In the genomic region with DNA sequence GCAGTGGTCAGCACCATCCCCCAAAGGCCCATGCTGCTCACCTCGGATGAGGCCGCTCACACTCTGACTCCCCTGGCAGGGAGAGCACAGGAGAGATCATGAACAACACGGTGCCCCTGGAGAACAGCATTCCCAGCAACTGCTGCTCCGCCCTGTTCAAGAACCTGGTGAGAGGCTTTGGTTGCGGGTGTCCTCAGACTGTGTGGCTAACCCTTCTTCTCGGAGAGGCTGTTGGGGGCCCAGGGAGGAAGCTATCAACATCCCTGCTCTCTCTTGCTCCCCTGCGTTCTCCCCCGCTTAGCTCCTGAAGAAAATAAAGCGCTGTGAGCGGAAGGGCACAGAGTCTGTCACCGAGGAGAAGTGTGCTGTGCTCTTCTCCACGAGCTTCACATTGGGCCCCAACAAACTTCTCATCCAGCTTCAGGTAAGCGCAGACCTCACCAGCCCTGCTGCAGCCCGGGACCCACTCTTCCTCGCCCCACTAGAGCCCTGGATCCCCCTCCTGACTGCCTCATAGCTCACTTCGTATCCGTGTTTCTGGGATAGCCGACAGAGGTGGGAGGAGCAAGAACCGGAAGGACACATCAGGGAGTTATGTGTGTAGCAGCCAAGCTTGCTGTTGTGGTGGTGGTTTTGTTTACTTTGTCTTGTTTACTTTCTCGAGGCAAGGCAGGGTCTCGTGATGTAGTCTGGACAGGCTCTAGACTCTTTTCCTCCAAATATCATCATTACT, we compare ENCODE assay signal across 13 mouse cellular contexts. TPM values are rescaled to one million over a fixed set of nuclear protein-coding genes. Genes with fewer than 3 reads are reported as not detected.
DNase-seq lines count a peak whose midpoint lies in the region; ATAC-seq and TF ChIP-seq lines count a peak whose summit lies in the region.
"Had no signal": no experiment of that assay in that cellular context is flagged by ENCODE, and none has a peak within 500 bp of the region (broad histone marks: within the 10 kb centered on the region; RNA-seq: fewer than 3 reads in every experiment).

No protein-coding gene starts in this region.

- peak; percentile 58 for ATAC-seq in lung, postnatal 0 days
- ATAC-seq in limb, embryonic 11.5 days (ENCODE audit: insufficient number of reproducible peaks, low FRiP score, low TSS enrichment, low read depth) = no peak
- ATAC-seq in stomach, embryonic 15.5 days (ENCODE audit: insufficient read depth, low FRiP score, low read depth) = no peak
- ATAC-seq in megakaryocyte progenitor cell, adult 5-6 weeks (replicated peaks; ENCODE audit: poor library complexity) = no peak

- no peak for TF ChIP-seq CTCF in heart, adult 2 months (IDR thresholded peaks at IDR 0.05)
- no peak for TF ChIP-seq CTCF in lung, postnatal 0 days (IDR thresholded peaks at IDR 0.05)

- no peak for TF ChIP-seq EP300 in heart, adult 2 months (IDR thresholded peaks at IDR 0.05; ENCODE audit: insufficient read depth, low read depth, low read length)
- no peak for TF ChIP-seq EP300 in lung, postnatal 0 days (IDR thresholded peaks at IDR 0.05)

- H3K27me3 ChIP-seq in heart, adult 2 months (ENCODE audit: control insufficient read depth, insufficient read depth, low read length) = no peaks in the 10 kb centered on the region
- no peaks in the 10 kb centered on the region for H3K27me3 ChIP-seq in lung, postnatal 0 days (replicated peaks; ENCODE audit: insufficient read depth, low read length)
- no peaks in the 10 kb centered on the region for H3K27me3 ChIP-seq in limb, embryonic 11.5 days (ENCODE audit: control insufficient read depth, insufficient read depth, low read length)
- H3K27me3 ChIP-seq in stomach, embryonic 15.5 days (replicated peaks) = no peaks in the 10 kb centered on the region

- no peaks in the 10 kb centered on the region for H3K79me2 ChIP-seq in heart, adult 2 months (replicated peaks; ENCODE audit: control insufficient read depth, insufficient read depth, low read length)

- intact Hi-C loops in heart, adult 2 months (cut with DNase I) = no loop called here

- no peaks in the 10 kb centered on the region for H3K9me3 ChIP-seq in lung, postnatal 0 days (ENCODE audit: low read length)
- no peaks in the 10 kb centered on the region for H3K9me3 ChIP-seq in limb, embryonic 11.5 days (ENCODE audit: control insufficient read depth, low read length)
- no peaks in the 10 kb centered on the region for H3K9me3 ChIP-seq in stomach, embryonic 15.5 days

- H3K4me1 ChIP-seq in heart, adult 2 months (ENCODE audit: control insufficient read depth, insufficient read depth, low read length) = no peaks in the 10 kb centered on the region
- no peaks in the 10 kb centered on the region for H3K4me1 ChIP-seq in lung, postnatal 0 days (ENCODE audit: insufficient read depth, low read depth, low read length)
- H3K4me1 ChIP-seq in limb, embryonic 11.5 days (ENCODE audit: control insufficient read depth, insufficient read depth, low read length) = no peaks in the 10 kb centered on the region
- no peaks in the 10 kb centered on the region; the same call in 1 of the 2 replicates for H3K4me1 ChIP-seq in stomach, embryonic 15.5 days

- H3K4me3 ChIP-seq in heart, adult 2 months = no peak overlapping the region
- no peak overlapping the region for H3K4me3 ChIP-seq in lung, postnatal 0 days (ENCODE audit: low read depth, low read length)
- H3K4me3 ChIP-seq in limb, embryonic 11.5 days (ENCODE audit: low read depth, low read length) = no peak overlapping the region
- no peak overlapping the region for H3K4me3 ChIP-seq in stomach, embryonic 15.5 days (replicated peaks)

- WGBS in heart, adult 2 months = 59% methylated on average over 21 of the region's 21 CpGs
- 36% methylated on average over 21 of the region's 21 CpGs for WGBS in lung, postnatal 0 days
- 52% methylated on average over 21 of the region's 21 CpGs for WGBS in limb, embryonic 11.5 days
- WGBS in stomach, embryonic 15.5 days = 47% methylated on average over 21 of the region's 21 CpGs

- no peak for TF ChIP-seq POLR2A in heart, adult 2 months (IDR thresholded peaks at IDR 0.05; ENCODE audit: insufficient read depth, low read depth, low read length)

- DNase-seq in heart, adult 11 months = peak; percentile 87
- DNase-seq in heart, adult 2 months = no peak
- peak; percentile 54 for DNase-seq in lung, postnatal 0 days (ENCODE audit: low spot score)
- no peak for DNase-seq in lung, postnatal 25 days (ENCODE audit: low spot score)
- DNase-seq in limb, embryonic 11.5 days (ENCODE audit: low spot score) = no peak
- DNase-seq in frontal cortex, postnatal 14 days (ENCODE audit: low spot score in 2 of 2) = no peak
- DNase-seq: adrenal gland, adult 8-10 months; B cell, adult 2 months; cerebellum, adult 9-10 months had no signal

- H3K9ac ChIP-seq in heart, adult 2 months (ENCODE audit: low read depth, low read length) = no peak overlapping the region
- H3K9ac ChIP-seq in lung, postnatal 0 days (replicated peaks; ENCODE audit: low read depth) = no peak overlapping the region
- H3K9ac ChIP-seq in limb, embryonic 11.5 days (ENCODE audit: low read length) = no peak overlapping the region
- no peak overlapping the region for H3K9ac ChIP-seq in stomach, embryonic 15.5 days
- H3K9ac ChIP-seq: liver, embryonic 14.5 days had no signal

- 0 out of 2 replicates have a peak overlapping the region, but pooled peaks have one; percentile 17 for H3K4me2 ChIP-seq in lung, postnatal 0 days (replicated peaks; ENCODE audit: low read depth, low read length)
- H3K4me2 ChIP-seq in limb, embryonic 11.5 days (ENCODE audit: low read depth, severe bottlenecking) = peak overlapping the region; percentile 3; the same call in 1 of the 2 replicates
- peak overlapping the region; percentile 29 for H3K4me2 ChIP-seq in stomach, embryonic 15.5 days

- no peaks in the 10 kb centered on the region for H3K36me3 ChIP-seq in heart, adult 2 months (ENCODE audit: control insufficient read depth, insufficient read depth, low read length)
- H3K36me3 ChIP-seq in lung, postnatal 0 days (ENCODE audit: insufficient read depth, low read length) = peaks cover 29% of the 10 kb centered on the region
- no peaks in the 10 kb centered on the region; the same call in 1 of the 2 replicates for H3K36me3 ChIP-seq in limb, embryonic 11.5 days (ENCODE audit: control insufficient read depth, insufficient read depth, low read length)
- H3K36me3 ChIP-seq in stomach, embryonic 15.5 days = peaks cover 39% of the 10 kb centered on the region

- no peak overlapping the region for H3K27ac ChIP-seq in heart, adult 2 months
- no peak overlapping the region for H3K27ac ChIP-seq in lung, postnatal 0 days (ENCODE audit: low read length)
- H3K27ac ChIP-seq in limb, embryonic 11.5 days (replicated peaks; ENCODE audit: low read depth, low read length) = no peak overlapping the region
- H3K27ac ChIP-seq in stomach, embryonic 15.5 days = no peak overlapping the region
- H3K27ac ChIP-seq: liver, embryonic 14.5 days had no signal

RNA-seq across cellular contexts. Expression of a gene that starts 10.3 kb away (rescaled TPM):
- 10 to 100 TPM; 43.7 to 43.9 TPM for total RNA-seq in heart, adult 2 months (2021)
- 49.5 and 61.7 TPM in 2 replicates for polyA plus RNA-seq in heart, adult 2 months (2012; rRNA removed)
- polyA plus RNA-seq in lung, postnatal 0 days (2015; fragmentation: Nextera tagmentation; extraction: Ambion mirVana) = 39.1 and 41.9 TPM in 2 replicates
- 5.7 and 7.2 TPM in 2 replicates for polyA plus RNA-seq in limb, embryonic 11.5 days (2014; fragmentation: Nextera tagmentation; extraction: Ambion mirVana)
- 35.0 and 37.1 TPM in 2 replicates for polyA plus RNA-seq in stomach, embryonic 15.5 days (2015; fragmentation: Nextera tagmentation; extraction: Ambion mirVana)
- total RNA-seq in megakaryocyte progenitor cell, adult 5-6 weeks (2015) = 27.3 and 29.6 TPM in 2 replicates
- total RNA-seq in megakaryocyte progenitor cell, adult 5-6 weeks (2017) = 38.9 and 42.7 TPM in 2 replicates

RNA-seq across cellular contexts. Expression of a gene that starts 13.6 kb away (rescaled TPM):
- 1 to 10 TPM; 3.7 to 4.2 TPM for total RNA-seq in heart, adult 2 months (2021)
- polyA plus RNA-seq in heart, adult 2 months (2012; rRNA removed) = 2.2 and 4.0 TPM in 2 replicates
- 5.0 and 6.3 TPM in 2 replicates for polyA plus RNA-seq in lung, postnatal 0 days (2015; fragmentation: Nextera tagmentation; extraction: Ambion mirVana)
- polyA plus RNA-seq in limb, embryonic 11.5 days (2014; fragmentation: Nextera tagmentation; extraction: Ambion mirVana) = 12.5 and 15.0 TPM in 2 replicates
- 7.8 and 8.6 TPM in 2 replicates for polyA plus RNA-seq in stomach, embryonic 15.5 days (2015; fragmentation: Nextera tagmentation; extraction: Ambion mirVana)
- total RNA-seq in megakaryocyte progenitor cell, adult 5-6 weeks (2015) = 15.7 and 19.8 TPM in 2 replicates
- 17.8 and 25.3 TPM in 2 replicates for total RNA-seq in megakaryocyte progenitor cell, adult 5-6 weeks (2017)

RNA-seq across cellular contexts. Expression of a gene that starts 15.3 kb away (rescaled TPM):
- 1 to 10 TPM; 5.0 to 6.3 TPM for total RNA-seq in heart, adult 2 months (2021)
- polyA plus RNA-seq in heart, adult 2 months (2012; rRNA removed) = 10.0 and 11.2 TPM in 2 replicates
- polyA plus RNA-seq in lung, postnatal 0 days (2015; fragmentation: Nextera tagmentation; extraction: Ambion mirVana) = 7.7 and 8.4 TPM in 2 replicates
- 12.7 and 13.1 TPM in 2 replicates for polyA plus RNA-seq in limb, embryonic 11.5 days (2014; fragmentation: Nextera tagmentation; extraction: Ambion mirVana)
- 10.8 and 13.3 TPM in 2 replicates for polyA plus RNA-seq in stomach, embryonic 15.5 days (2015; fragmentation: Nextera tagmentation; extraction: Ambion mirVana)
- 2.4 and 2.6 TPM in 2 replicates for total RNA-seq in megakaryocyte progenitor cell, adult 5-6 weeks (2015)
- total RNA-seq in megakaryocyte progenitor cell, adult 5-6 weeks (2017) = 3.4 and 5.2 TPM in 2 replicates

RNA-seq across cellular contexts. Expression of a gene that starts 32.1 kb away (rescaled TPM):
- 10 to 100 TPM; 74.0 to 79.5 TPM for total RNA-seq in heart, adult 2 months (2021)
- 74.1 and 83.7 TPM in 2 replicates for polyA plus RNA-seq in heart, adult 2 months (2012; rRNA removed)
- polyA plus RNA-seq in lung, postnatal 0 days (2015; fragmentation: Nextera tagmentation; extraction: Ambion mirVana) = 71.0 and 75.4 TPM in 2 replicates
- 57.6 and 63.2 TPM in 2 replicates for polyA plus RNA-seq in limb, embryonic 11.5 days (2014; fragmentation: Nextera tagmentation; extraction: Ambion mirVana)
- polyA plus RNA-seq in stomach, embryonic 15.5 days (2015; fragmentation: Nextera tagmentation; extraction: Ambion mirVana) = 77.0 and 87.0 TPM in 2 replicates
- 9.8 and 10.0 TPM in 2 replicates for total RNA-seq in megakaryocyte progenitor cell, adult 5-6 weeks (2015)
- 4.5 and 7.3 TPM in 2 replicates for total RNA-seq in megakaryocyte progenitor cell, adult 5-6 weeks (2017)

RNA-seq across cellular contexts. Expression of a gene that starts 51.9 kb away (rescaled TPM):
- total RNA-seq in heart, adult 2 months (2021) = under 1 TPM in 1 of 2 experiments, not detected in 1; 0.08 TPM
- polyA plus RNA-seq in heart, adult 2 months (2012; rRNA removed) = 0.04 and 0.12 TPM in 2 replicates
- polyA plus RNA-seq in lung, postnatal 0 days (2015; fragmentation: Nextera tagmentation; extraction: Ambion mirVana) = 0.08 TPM in 2 replicates
- 0.40 and 0.61 TPM in 2 replicates for polyA plus RNA-seq in limb, embryonic 11.5 days (2014; fragmentation: Nextera tagmentation; extraction: Ambion mirVana)
- polyA plus RNA-seq in stomach, embryonic 15.5 days (2015; fragmentation: Nextera tagmentation; extraction: Ambion mirVana) = 15.3 and 17.1 TPM in 2 replicates
- 0.15 TPM in 1 of 2 replicates, not detected in the other for total RNA-seq in megakaryocyte progenitor cell, adult 5-6 weeks (2015)
- 0.03 and 0.37 TPM in 2 replicates for total RNA-seq in megakaryocyte progenitor cell, adult 5-6 weeks (2017)
- total RNA-seq: gastrocnemius, adult 8-10 months had no signal

Comparison
In these comparisons a context has a peak if more than half of its experiments do, and no peak if none do; other contexts are left out.
1. DNase-seq: peak in heart, adult 11 months (single experiment) and lung, postnatal 0 days (single experiment); none in heart, adult 2 months (0 of 2), lung, postnatal 25 days (single experiment), limb, embryonic 11.5 days (single experiment) and frontal cortex, postnatal 14 days (0 of 2).
2. Peak in every context shown above with its lines, with median percentiles within 50 percentile points of each other: H3K4me2 ChIP-seq.